ENCODE assay signal across 10 mouse cellular contexts in genomic region chr16:72221912-72222502, GRCm38 (mm10).
A peak's percentile ranks its signal among the peaks of the same experiment; 100 is the strongest.
DNase-seq lines count a peak whose midpoint lies in the region; ATAC-seq and TF ChIP-seq lines count a peak whose summit lies in the region.
"Had no signal": no experiment of that assay in that cellular context is flagged by ENCODE, and none has a peak within 500 bp of the region (broad histone marks: within the 10 kb centered on the region; RNA-seq: fewer than 3 reads in every experiment).

No protein-coding gene starts in this region.

- H3K4me2 ChIP-seq in lung, embryonic 14.5 days: no peak overlapping the region

- peak overlapping the region; percentile 43; the same call in 1 of the 2 replicates for H3K27ac ChIP-seq in lung, embryonic 14.5 days (ENCODE audit: low read depth)

- no peak for TF ChIP-seq CTCF in lung, embryonic 14.5 days (IDR thresholded peaks at IDR 0.05; ENCODE audit: low read depth)

- no peak overlapping the region for H3K9ac ChIP-seq in lung, embryonic 14.5 days
- H3K9ac ChIP-seq: liver, postnatal 0 days had no signal

- 0 out of 2 replicates have a peak, but pooled peaks have one; percentile 31 for ATAC-seq in cerebellum, adult (ENCODE audit: insufficient number of reproducible peaks, low FRiP score, low TSS enrichment)
- ATAC-seq in lung, embryonic 14.5 days (ENCODE audit: insufficient read depth): peak; percentile 61
- ATAC-seq: liver, postnatal 0 days had no signal

- no peaks in the 10 kb centered on the region for H3K4me1 ChIP-seq in lung, embryonic 14.5 days (ENCODE audit: insufficient read depth)

- H3K27me3 ChIP-seq in lung, embryonic 14.5 days (ENCODE audit: insufficient read depth, low read length): no peaks in the 10 kb centered on the region

- no peak overlapping the region for H3K4me3 ChIP-seq in lung, embryonic 14.5 days (ENCODE audit: low read depth, low read length)

- H3K9me3 ChIP-seq in lung, embryonic 14.5 days (ENCODE audit: low read depth, low read length): no peaks in the 10 kb centered on the region

- no peaks in the 10 kb centered on the region for H3K36me3 ChIP-seq in lung, embryonic 14.5 days (ENCODE audit: insufficient read depth)

- WGBS in lung, embryonic 14.5 days: 45% methylated on average over 3 of the region's 3 CpGs

- no peak for DNase-seq in cerebellum, adult 11-12 months
- DNase-seq in lung, embryonic 14.5 days: peak; percentile 72
- no peak for DNase-seq in lung, postnatal 4 days
- DNase-seq in layer of hippocampus, postnatal 36 days: peak; percentile 28 to 37
- DNase-seq in right cerebral cortex, adult 2 months (ENCODE audit: low spot score in 2 of 2): peak; percentile 18 to 37
- DNase-seq in urinary bladder, postnatal 10 days (ENCODE audit: low spot score): no peak
- no peak for DNase-seq in gastrocnemius, postnatal 25 days
- DNase-seq: kidney, postnatal 25 days; liver, postnatal 0 days had no signal

Comparison
In these comparisons a context has a peak if more than half of its experiments do, and no peak if none do; other contexts are left out.
1. DNase-seq: peak in lung, embryonic 14.5 days (single experiment), layer of hippocampus, postnatal 36 days (2 of 2) and right cerebral cortex, adult 2 months (2 of 2); none in cerebellum, adult 11-12 months (single experiment), lung, postnatal 4 days (0 of 2), urinary bladder, postnatal 10 days (single experiment) and gastrocnemius, postnatal 25 days (single experiment).